Mouse (Mus musculus): Measurements from ENCODE around the gene Rngtt. TPM values are rescaled to one million over a fixed set of nuclear protein-coding genes. Genes with fewer than 3 reads are reported as not detected.

The Rngtt gene
- total and polyA plus RNA-seq, 3 experiments = 15.0 to 18.7 TPM; not detected in 1

DNA sequence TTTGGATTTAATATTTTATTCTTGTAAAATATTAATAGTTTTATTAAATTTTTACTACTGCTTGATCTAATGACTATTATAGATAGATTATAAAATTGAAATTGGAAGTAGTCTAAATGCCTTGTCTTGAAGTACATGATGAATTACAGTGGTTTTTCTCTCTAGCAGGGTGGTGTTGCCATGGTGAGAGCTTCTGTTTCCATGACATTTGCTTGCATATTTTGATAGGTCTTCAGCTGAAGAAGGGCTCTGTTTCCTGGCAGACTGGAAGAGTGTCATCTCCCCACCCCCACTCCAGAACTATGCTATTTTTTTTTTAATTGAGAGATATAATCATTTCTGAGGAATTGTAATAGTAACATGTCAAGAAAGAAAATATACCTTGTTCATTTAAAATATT, 80.5 kb downstream of the Rngtt start:
- Histone ChIP-seq H3K4me1 (ENCODE audit: control insufficient read depth in 1 of 2, insufficient read depth in 2 of 2, low read length in 2 of 2) (no peaks in the 10 kb centered on the region), H3K9me3 (replicated peaks; ENCODE audit: insufficient read depth, low read length) (no peaks in the 10 kb centered on the region), H3K4me3 (ENCODE audit: control insufficient read depth in 1 of 2, insufficient read depth in 1 of 2, low read depth in 2 of 2, low read length in 2 of 2) (no peak overlapping the region), H3K9ac (ENCODE audit: control insufficient read depth, low read depth, low read length, poor library complexity, severe bottlenecking) (no peak overlapping the region), H3K79me2 (ENCODE audit: control insufficient read depth, insufficient read depth, low read length, poor library complexity) (no peaks in the 10 kb centered on the region), H3K36me3 (ENCODE audit: control insufficient read depth in 1 of 2, insufficient read depth in 2 of 2, low read length in 2 of 2) (peaks cover 0 to 11% of the 10 kb centered on the region in 2 experiments; a peak in 2 of 4 replicates), H3K27ac (ENCODE audit: control insufficient read depth, low read depth, low read length) (no peak overlapping the region), H3K27me3 (ENCODE audit: control insufficient read depth in 1 of 2, insufficient read depth in 2 of 2, low read length in 2 of 2) (no peaks in the 10 kb centered on the region)
- DNase-seq (ENCODE audit: low read depth, low spot score) = no peak
- TF ChIP-seq ZC3H11A (IDR thresholded peaks at IDR 0.05; ENCODE audit: low read depth, low read length) (no peak), ELF1 (IDR thresholded peaks at IDR 0.05; ENCODE audit: low read depth, low read length) (no peak), USF1 (IDR thresholded peaks at IDR 0.05; ENCODE audit: low read depth, low read length) (no peak), MXI1 (IDR thresholded peaks at IDR 0.05; ENCODE audit: low read depth, low read length) (no peak), UBTF (IDR thresholded peaks at IDR 0.05; ENCODE audit: borderline replicate concordance, insufficient read depth, low read depth, low read length) (no peak), POLR2A (IDR thresholded peaks at IDR 0.05; ENCODE audit: control insufficient read depth in 1 of 2, insufficient read depth in 1 of 2, low read depth in 1 of 2, low read length in 2 of 2, poor library complexity in 1 of 2) (no peak), SIN3A (IDR thresholded peaks at IDR 0.05; ENCODE audit: low read length) (no peak), ZMIZ1 (IDR thresholded peaks at IDR 0.05; ENCODE audit: low read depth, low read length) (no peak), NRF1 (IDR thresholded peaks at IDR 0.05; ENCODE audit: insufficient read depth, low read depth, low read length, poor library complexity, severe bottlenecking) (no peak), BHLHE40 (IDR thresholded peaks at IDR 0.05; ENCODE audit: borderline replicate concordance, low read depth, low read length) (no peak), RCOR1 (IDR thresholded peaks at IDR 0.05; ENCODE audit: low read depth, low read length) (no peak), ZKSCAN1 (IDR thresholded peaks at IDR 0.05; ENCODE audit: low read depth, low read length) (no peak), ETS1 (IDR thresholded peaks at IDR 0.05; ENCODE audit: low read depth, low read length) (no peak), TAL1 (IDR thresholded peaks at IDR 0.05; ENCODE audit: low read length) (no peak), SMC3 (IDR thresholded peaks at IDR 0.05; ENCODE audit: low read depth, low read length) (no peak), HCFC1 (IDR thresholded peaks at IDR 0.05; ENCODE audit: low read depth, low read length) (no peak), JUND (IDR thresholded peaks at IDR 0.05; ENCODE audit: low read depth, low read length) (no peak)

DNA sequence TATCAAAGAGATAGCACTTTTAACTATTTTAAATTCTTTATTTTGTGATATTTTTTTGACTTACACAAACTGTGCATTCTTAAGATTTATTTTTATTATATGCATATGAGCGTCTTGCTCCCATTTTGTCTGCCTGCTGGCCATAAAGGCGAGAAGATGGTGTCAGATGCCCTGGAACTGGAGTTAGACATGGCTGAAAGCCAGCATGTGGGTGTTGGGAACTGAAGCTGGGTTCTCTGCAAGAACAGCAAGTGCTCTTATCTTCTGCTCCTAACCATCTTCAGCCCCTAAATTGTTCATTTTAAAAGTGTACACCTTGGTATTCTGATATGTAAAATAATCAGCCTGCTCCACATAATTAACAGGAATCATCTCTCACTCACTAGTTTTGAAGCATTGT, 83.3 kb downstream of the Rngtt start:
- no peaks in the 10 kb centered on the region for H3K79me2 ChIP-seq (ENCODE audit: control insufficient read depth, insufficient read depth, low read length, poor library complexity)
- H3K4me3 ChIP-seq (ENCODE audit: control insufficient read depth in 1 of 2, insufficient read depth in 1 of 2, low read depth in 2 of 2, low read length in 2 of 2) = no peak overlapping the region
- no peak for DNase-seq (ENCODE audit: low read depth, low spot score)
- no peaks in the 10 kb centered on the region for H3K27me3 ChIP-seq (ENCODE audit: control insufficient read depth in 1 of 2, insufficient read depth in 2 of 2, low read length in 2 of 2)
- TF ChIP-seq CHD1 (IDR thresholded peaks at IDR 0.05; ENCODE audit: low read depth, low read length) (no peak), POLR2AphosphoS5 (IDR thresholded peaks at IDR 0.05; ENCODE audit: borderline replicate concordance, low read depth, low read length) (no peak), POLR2AphosphoS2 (IDR thresholded peaks at IDR 0.05; ENCODE audit: low read length) (no peak), ETS1 (IDR thresholded peaks at IDR 0.05; ENCODE audit: low read depth, low read length) (no peak), SIN3A (IDR thresholded peaks at IDR 0.05; ENCODE audit: low read length) (no peak), NELFE (IDR thresholded peaks at IDR 0.05; ENCODE audit: low read depth, low read length) (no peak), ZC3H11A (IDR thresholded peaks at IDR 0.05; ENCODE audit: low read depth, low read length) (no peak), TCF12 (IDR thresholded peaks at IDR 0.05; ENCODE audit: low read depth, low read length) (no peak), UBTF (IDR thresholded peaks at IDR 0.05; ENCODE audit: borderline replicate concordance, insufficient read depth, low read depth, low read length) (no peak), SMC3 (IDR thresholded peaks at IDR 0.05; ENCODE audit: low read depth, low read length) (no peak), MAFK (IDR thresholded peaks at IDR 0.05; ENCODE audit: borderline replicate concordance, low read depth, low read length) (no peak), ZNF384 (IDR thresholded peaks at IDR 0.05; ENCODE audit: low read depth, low read length) (no peak), JUND (IDR thresholded peaks at IDR 0.05; ENCODE audit: low read depth, low read length) (no peak), MEF2A (IDR thresholded peaks at IDR 0.05; ENCODE audit: extremely low read depth, insufficient replicate concordance, low read depth, low read length, poor library complexity, severe bottlenecking) (no peak), KAT2A (conservative IDR thresholded peaks at IDR 0.05; ENCODE audit: low read depth, low read length) (no peak)
- no peaks in the 10 kb centered on the region for H3K4me1 ChIP-seq (ENCODE audit: control insufficient read depth in 1 of 2, insufficient read depth in 2 of 2, low read length in 2 of 2)
- H3K9me3 ChIP-seq (replicated peaks; ENCODE audit: insufficient read depth, low read length) = no peaks in the 10 kb centered on the region
- no peak overlapping the region for H3K27ac ChIP-seq (ENCODE audit: control insufficient read depth, low read depth, low read length)
- no peak overlapping the region for H3K9ac ChIP-seq (ENCODE audit: control insufficient read depth, low read depth, low read length, poor library complexity, severe bottlenecking)
- peaks cover 0 to 4% of the 10 kb centered on the region in 2 experiments; a peak in 2 of 4 replicates for H3K36me3 ChIP-seq (ENCODE audit: control insufficient read depth in 1 of 2, insufficient read depth in 2 of 2, low read length in 2 of 2)
